Comparison of ENCODE assay signal across 9 mouse cellular contexts in genomic region chr4:130006533-130006932, GRCm38 (mm10). TPM values are rescaled to one million over a fixed set of nuclear protein-coding genes. Genes with fewer than 3 reads are reported as not detected.
DNase-seq lines count a peak whose midpoint lies in the region; ATAC-seq and TF ChIP-seq lines count a peak whose summit lies in the region.
"Had no signal": no experiment of that assay in that cellular context is flagged by ENCODE, and none has a peak within 500 bp of the region (broad histone marks: within the 10 kb centered on the region; RNA-seq: fewer than 3 reads in every experiment).

No protein-coding gene starts in this region.

- peak overlapping the region; percentile 55 for H3K4me3 ChIP-seq in heart, embryonic 10.5 days
- no peak overlapping the region for H3K4me3 ChIP-seq in MEL (ENCODE audit: control insufficient read depth in 1 of 2, insufficient read depth in 1 of 2, low read depth in 2 of 2, low read length in 2 of 2)
- H3K4me3 ChIP-seq in hindbrain, embryonic 10.5 days: peak overlapping the region; percentile 47

- peak overlapping the region; percentile 63; the same call in 1 of the 2 replicates for H3K27ac ChIP-seq in heart, embryonic 10.5 days
- H3K27ac ChIP-seq in MEL (ENCODE audit: control insufficient read depth, low read depth, low read length): no peak overlapping the region
- H3K27ac ChIP-seq in hindbrain, embryonic 10.5 days: peak overlapping the region; percentile 46; the same call in 1 of the 2 replicates

- no peak for TF ChIP-seq POLR2A in MEL (IDR thresholded peaks at IDR 0.05; ENCODE audit: control insufficient read depth in 1 of 2, insufficient read depth in 1 of 2, low read depth in 1 of 2, low read length in 2 of 2, poor library complexity in 1 of 2)

- peak; percentile 79 for ATAC-seq in megakaryocyte progenitor cell, adult 5-6 weeks (replicated peaks; ENCODE audit: poor library complexity)

- no peak for TF ChIP-seq CTCF in MEL (IDR thresholded peaks at IDR 0.05 in 2 of 3, conservative IDR thresholded peaks at IDR 0.05 in 1 of 3; ENCODE audit: control insufficient read depth in 1 of 3, insufficient read depth in 1 of 3, low read depth in 2 of 3, low read length in 3 of 3, poor library complexity in 1 of 3, severe bottlenecking in 1 of 3)

- H3K36me3 ChIP-seq in heart, embryonic 10.5 days: no peaks in the 10 kb centered on the region
- no peaks in the 10 kb centered on the region for H3K36me3 ChIP-seq in MEL (ENCODE audit: control insufficient read depth in 1 of 2, insufficient read depth in 2 of 2, low read length in 2 of 2)
- peaks cover 15% of the 10 kb centered on the region for H3K36me3 ChIP-seq in hindbrain, embryonic 10.5 days

- no peak for DNase-seq in heart, embryonic 10.5 days (ENCODE audit: low spot score)
- DNase-seq in heart, adult 11 months: no peak
- peak; percentile 32 for DNase-seq in MEL (ENCODE audit: low read depth, low spot score)
- DNase-seq in hindbrain, embryonic 10.5 days (ENCODE audit: low spot score): peak; percentile 49
- no peak for DNase-seq in frontal cortex, postnatal 36 days (ENCODE audit: low spot score in 2 of 2)
- DNase-seq in urinary bladder, postnatal 10 days (ENCODE audit: low spot score): no peak
- DNase-seq in left cerebral cortex, adult 18-20 months (ENCODE audit: low spot score in 2 of 2): no peak

- peaks cover 82% of the 10 kb centered on the region for H3K27me3 ChIP-seq in heart, embryonic 10.5 days (ENCODE audit: insufficient read depth, poor library complexity, severe bottlenecking)
- H3K27me3 ChIP-seq in MEL (ENCODE audit: control insufficient read depth in 1 of 2, insufficient read depth in 2 of 2, low read length in 2 of 2): no peaks in the 10 kb centered on the region; a peak in 1 of 4 replicates
- peaks cover 51% of the 10 kb centered on the region for H3K27me3 ChIP-seq in hindbrain, embryonic 10.5 days (ENCODE audit: insufficient read depth, poor library complexity, severe bottlenecking)

- H3K9ac ChIP-seq in MEL (ENCODE audit: control insufficient read depth, low read depth, low read length, poor library complexity, severe bottlenecking): no peak overlapping the region

- no peaks in the 10 kb centered on the region for H3K79me2 ChIP-seq in MEL (ENCODE audit: control insufficient read depth, insufficient read depth, low read length, poor library complexity)

- no peak for TF ChIP-seq EP300 in MEL (IDR thresholded peaks at IDR 0.05; ENCODE audit: low read depth in 1 of 2, low read length in 2 of 2)

- no peak for TF ChIP-seq RAD21 in MEL (IDR thresholded peaks at IDR 0.05; ENCODE audit: low read depth, low read length)

- 6% methylated on average over 25 of the region's 25 CpGs for WGBS in heart, embryonic 10.5 days
- WGBS in hindbrain, embryonic 10.5 days: 13% methylated on average over 25 of the region's 25 CpGs

- H3K9me3 ChIP-seq in heart, embryonic 10.5 days: no peaks in the 10 kb centered on the region
- H3K9me3 ChIP-seq in MEL (replicated peaks; ENCODE audit: insufficient read depth, low read length): no peaks in the 10 kb centered on the region
- no peaks in the 10 kb centered on the region for H3K9me3 ChIP-seq in hindbrain, embryonic 10.5 days

- H3K4me1 ChIP-seq in heart, embryonic 10.5 days: peaks cover 19% of the 10 kb centered on the region
- no peaks in the 10 kb centered on the region for H3K4me1 ChIP-seq in MEL (ENCODE audit: control insufficient read depth in 1 of 2, insufficient read depth in 2 of 2, low read length in 2 of 2)
- H3K4me1 ChIP-seq in hindbrain, embryonic 10.5 days (replicated peaks): peaks cover 40% of the 10 kb centered on the region

TF ChIP-seq in MEL, 35 proteins besides CTCF, POLR2A, EP300 and RAD21:
- TF ChIP-seq HCFC1 (IDR thresholded peaks at IDR 0.05; ENCODE audit: low read depth, low read length): no peak
- peak; percentile 20; the same call in 1 of the 2 replicates for TF ChIP-seq MAX (IDR thresholded peaks at IDR 0.05; ENCODE audit: low read length)
- 0 out of 2 replicates have a peak, but pooled peaks have one; percentile 39 for TF ChIP-seq USF1 (IDR thresholded peaks at IDR 0.05; ENCODE audit: low read depth, low read length)

RNA-seq across cellular contexts. Expression of gene Adgrb2, which starts 21.9 kb away (rescaled TPM):
- 1.2 and 3.1 TPM in 2 replicates for polyA plus RNA-seq in heart, embryonic 10.5 days (2016; fragmentation: Nextera tagmentation; extraction: Ambion mirVana)
- total RNA-seq in MEL (2012; rRNA removed): 0.04 TPM in 1 of 2 replicates, not detected in the other
- under 1 TPM in 1 of 2 experiments, not detected in 1; 0.15 TPM for polyA plus RNA-seq in MEL (2012; ENCODE audit: insufficient read depth in 1 of 2, insufficient read length in 2 of 2, low read depth in 1 of 2, low replicate concordance in 2 of 2, missing spikeins in 1 of 2)
- 2.0 and 3.1 TPM in 2 replicates for polyA plus RNA-seq in hindbrain, embryonic 10.5 days (2016; fragmentation: Nextera tagmentation; extraction: Ambion mirVana)
- not detected in 2 replicates for total RNA-seq in megakaryocyte progenitor cell, adult 5-6 weeks (2015)
- 0.41 TPM in 1 of 2 replicates, not detected in the other for total RNA-seq in megakaryocyte progenitor cell, adult 5-6 weeks (2017)
- total RNA-seq in left cerebral cortex, adult 18-20 months (2021): 100 to 1,000 TPM; 366 to 382 TPM
- total RNA-seq: neutrophil, adult 5-6 weeks had no signal

RNA-seq across cellular contexts. Expression of gene Col16a1, which starts 41.1 kb away (rescaled TPM):
- 11.0 and 11.7 TPM in 2 replicates for polyA plus RNA-seq in heart, embryonic 10.5 days (2016; fragmentation: Nextera tagmentation; extraction: Ambion mirVana)
- 0.23 and 0.50 TPM in 2 replicates for total RNA-seq in MEL (2012; rRNA removed)
- polyA plus RNA-seq in MEL (2012; ENCODE audit: insufficient read depth in 1 of 2, insufficient read length in 2 of 2, low read depth in 1 of 2, low replicate concordance in 2 of 2, missing spikeins in 1 of 2): under 1 TPM in 1 of 2 experiments, not detected in 1; 0.25 TPM
- 7.2 and 8.7 TPM in 2 replicates for polyA plus RNA-seq in hindbrain, embryonic 10.5 days (2016; fragmentation: Nextera tagmentation; extraction: Ambion mirVana)
- total RNA-seq in megakaryocyte progenitor cell, adult 5-6 weeks (2015): 0.24 and 1.1 TPM in 2 replicates
- total RNA-seq in megakaryocyte progenitor cell, adult 5-6 weeks (2017): 0.17 and 0.84 TPM in 2 replicates
- total RNA-seq in left cerebral cortex, adult 18-20 months (2021): 10 to 100 TPM; 14.6 to 15.8 TPM
- total RNA-seq: neutrophil, adult 5-6 weeks had no signal

Comparison
In these comparisons a context has a peak if more than half of its experiments do, and no peak if none do; other contexts are left out.
1. DNase-seq: peak in MEL (single experiment) and hindbrain, embryonic 10.5 days (single experiment); none in heart, embryonic 10.5 days (single experiment), heart, adult 11 months (single experiment), frontal cortex, postnatal 36 days (0 of 2), urinary bladder, postnatal 10 days (single experiment) and left cerebral cortex, adult 18-20 months (0 of 2).
2. H3K4me3 ChIP-seq: peak in heart, embryonic 10.5 days (single experiment) and hindbrain, embryonic 10.5 days (single experiment); none in MEL (0 of 2).
3. RNA of gene Adgrb2, which starts 21.9 kb away (total RNA-seq): 366 to 382 TPM in left cerebral cortex, adult 18-20 months; 0.04 TPM in MEL and 0.41 TPM in megakaryocyte progenitor cell, adult 5-6 weeks; every median in the first group is over 100 times any median in the second.
4. RNA of gene Col16a1, which starts 41.1 kb away (total RNA-seq): 14.6 to 15.8 TPM in left cerebral cortex, adult 18-20 months; 0.17 to 1.1 TPM in megakaryocyte progenitor cell, adult 5-6 weeks and 0.23 to 0.50 TPM in MEL; every median in the first group is over 4 times any median in the second.